Mouse (Mus musculus) left cerebral cortex, adult 8-10 months (tissue): ENCODE data around the gene Olfr222. TPM values are rescaled to one million over a fixed set of nuclear protein-coding genes. Genes with fewer than 3 reads are reported as not detected.

Source experiments
- DNase-seq, 2 experiments: peaks; one replicate each; pipeline ENCODE4 v3.0.0; 2022; ENCODE audit warnings: low spot score in 2 of 2
- total RNA-seq, 4 experiments: library from RNA; stranded (reverse); gene quantifications; 2 replicates each; pipeline ENCODE4 v1.2.4; 2022

Olfr222 gene
- total RNA-seq, 4 experiments from 2014 or later = not detected

- no peak for DNase-seq
Observed at GRCm38 (mm10) chr11:59541324-59541723, 34.7 kb downstream of the Olfr222 start, which contains the start of gene Nlrp3. Nlrp3 (plus strand) TSS chr11:59541568.

- no peak for DNase-seq
Observed at GRCm38 (mm10) chr11:59540123-59540522, 35.9 kb downstream of the Olfr222 start.

GRCm38 (mm10) chr11:59538387-59538786 lies 37.6 kb downstream of the Olfr222 start:
- DNase-seq = no peak

GRCm38 (mm10) chr11:59537218-59538130 lies 38.6 kb downstream of the Olfr222 start:
- no peak for DNase-seq

DNA sequence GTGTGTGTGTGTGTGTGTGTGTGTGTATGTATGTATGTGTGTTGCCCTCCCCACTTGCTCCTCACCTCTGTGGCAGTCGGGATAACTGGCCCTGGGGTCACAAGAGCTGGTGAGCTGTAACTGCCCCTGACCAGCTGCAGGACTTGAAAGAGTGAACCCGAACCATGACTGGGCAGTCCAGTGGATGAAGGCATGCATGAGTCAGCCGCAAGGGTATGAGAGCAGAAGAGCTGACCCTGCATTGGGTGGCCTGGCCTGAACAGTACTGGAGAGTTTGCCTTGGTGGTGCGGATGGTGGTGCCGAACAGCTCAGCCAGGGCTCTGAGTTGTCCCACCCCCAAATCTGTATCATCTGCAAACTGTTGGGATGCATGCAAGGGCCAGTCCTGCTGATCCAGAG lies 44.5 kb downstream of the Olfr222 start:
- DNase-seq = no peak

- DNase-seq = peak in 1 of 2 experiments; percentile 57
Observed at GRCm38 (mm10) chr11:59530870-59531535, 45.0 kb downstream of the Olfr222 start.

DNA sequence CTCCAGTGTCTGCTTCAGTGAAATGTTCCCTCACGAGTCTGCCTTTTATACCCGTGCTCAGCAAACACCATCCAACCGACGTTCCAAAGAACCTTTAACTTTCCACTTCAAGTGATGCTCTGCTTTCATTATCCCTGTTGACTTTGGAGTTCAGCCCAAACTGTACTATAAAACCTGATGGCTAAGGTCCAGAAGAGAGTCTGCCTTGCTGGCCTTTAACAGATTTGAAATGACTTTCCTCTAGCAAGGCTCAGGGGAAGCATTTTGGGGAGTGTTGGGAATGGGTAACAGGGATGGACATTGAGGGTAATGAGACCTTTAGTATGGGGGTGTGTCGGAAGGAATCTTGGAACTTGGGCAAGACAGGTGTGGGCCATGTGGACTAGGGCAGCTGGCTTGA lies 45.8 kb downstream of the Olfr222 start:
- DNase-seq = no peak

- DNase-seq = no peak
Observed at GRCm38 (mm10) chr11:59526472-59527080, 49.5 kb downstream of the Olfr222 start, which contains the start of gene Zkscan17. Zkscan17 (minus strand) TSS chr11:59526751.

- DNase-seq = peak in 1 of 2 experiments; percentile 69
Observed at GRCm38 (mm10) chr11:59525237-59525636, 50.8 kb downstream of the Olfr222 start.

DNA sequence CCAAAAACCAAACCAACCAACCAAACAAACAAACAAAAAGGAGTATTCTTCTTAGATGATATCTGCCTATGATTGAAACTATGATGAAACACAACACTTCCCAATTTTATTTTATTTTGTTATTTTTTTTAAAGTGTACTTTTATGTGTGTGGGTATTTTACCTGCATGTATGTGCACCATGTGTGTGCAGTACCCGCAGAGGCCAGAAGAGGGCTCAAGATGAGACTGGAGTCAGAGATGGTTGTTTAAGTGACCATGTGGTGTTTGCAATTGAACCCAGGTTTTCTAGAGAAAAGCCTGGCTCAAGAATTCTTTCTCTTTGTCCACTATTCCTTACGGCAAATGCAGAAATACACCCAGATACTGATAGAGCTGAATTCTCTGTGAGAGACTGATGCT lies 51.9 kb downstream of the Olfr222 start:
- no peak for DNase-seq

Other genes starting within 250 kb of the Olfr222 start
- gene Prss38, start 200.6 kb downstream of the Olfr222 start, total RNA-seq = not detected
- 10 to 100 TPM; 26.0 to 29.1 (median 26.6) TPM for gene Jmjd4, start 126.2 kb downstream of the Olfr222 start, total RNA-seq
- gene Snap47, start 125.0 kb downstream of the Olfr222 start, total RNA-seq = 100 to 1,000 TPM; 364 to 399 (median 383) TPM
- 1 to 10 TPM; 3.5 to 5.4 (median 4.3) TPM for gene Zfp867, start 103.8 kb downstream of the Olfr222 start, total RNA-seq
- gene Zkscan17, start 49.5 kb downstream of the Olfr222 start, total RNA-seq = 10 to 100 TPM in 3 of 4 experiments, 1 to 10 TPM in 1; 9.6 to 11.9 (median 10.5) TPM
- 1 to 10 TPM; 1.3 to 4.3 (median 1.9) TPM for gene Nlrp3, start 34.7 kb downstream of the Olfr222 start, total RNA-seq
- not detected for gene Olfr223, start 17.1 kb upstream of the Olfr222 start, total RNA-seq
- 100 to 1,000 TPM; 269 to 287 (median 277) TPM for gene Mprip, start 85.1 kb upstream of the Olfr222 start, total RNA-seq
- 1 to 10 TPM in 3 of 4 experiments, under 1 TPM in 1; 0.86 to 1.6 (median 1.3) TPM for gene Pld6, start 211.4 kb upstream of the Olfr222 start, total RNA-seq
- 10 to 100 TPM; 47.2 to 49.1 (median 47.6) TPM for gene Flcn, start 233.8 kb upstream of the Olfr222 start, total RNA-seq